Mouse (Mus musculus) frontal cortex, adult (tissue): ENCODE measurements around the gene Rbm47.
"Not testable (repeated sequence)": the region's sequence is repeated elsewhere in the genome, so short reads cannot be mapped to it uniquely, and the experiment has no call there.

ENCODE experiments used
- ATAC-seq: cut with Nextera tagmentation; 2 replicates; pipeline ENCODE4 v1.9.2; 2017; ENCODE audit warnings: mild to moderate bottlenecking, moderate library complexity, mixed read lengths; ENCODE audit not compliant: low TSS enrichment

Rbm47 gene

GRCm38 (mm10) chr5:66173018-66173417, at the start of gene Rbm47:
Rbm47 (minus strand) TSS chr5:66173118.
- ATAC-seq, result no peak

GRCm38 (mm10) chr5:66220620-66221019, 47.7 kb upstream of the Rbm47 start:
- no peak for ATAC-seq

- ATAC-seq, result no peak
Observed at GRCm38 (mm10) chr5:66219692-66220091, 46.8 kb upstream of the Rbm47 start.

GRCm38 (mm10) chr5:66215569-66216277, 42.8 kb upstream of the Rbm47 start:
- ATAC-seq, result no peak

GRCm38 (mm10) chr5:66214395-66214935, 41.5 kb upstream of the Rbm47 start:
- ATAC-seq, result no peak

GRCm38 (mm10) chr5:66209532-66210176, 36.7 kb upstream of the Rbm47 start:
- no peak for ATAC-seq

- no peak for ATAC-seq
Observed at GRCm38 (mm10) chr5:66204966-66205365, 32.0 kb upstream of the Rbm47 start.

GRCm38 (mm10) chr5:66203424-66203823, 30.5 kb upstream of the Rbm47 start:
- no peak for ATAC-seq

GRCm38 (mm10) chr5:66200044-66200443, 27.1 kb upstream of the Rbm47 start:
- ATAC-seq, result no peak

GRCm38 (mm10) chr5:66195323-66195722, 22.4 kb upstream of the Rbm47 start:
- no peak for ATAC-seq

GRCm38 (mm10) chr5:66193218-66193846, 20.4 kb upstream of the Rbm47 start:
- no peak for ATAC-seq

GRCm38 (mm10) chr5:66191185-66191503, 18.2 kb upstream of the Rbm47 start:
- no peak for ATAC-seq

- peak; percentile 62; the same call in 1 of the 2 replicates for ATAC-seq
Observed at GRCm38 (mm10) chr5:66190481-66191184, 17.7 kb upstream of the Rbm47 start.

GRCm38 (mm10) chr5:66188591-66188990, 15.7 kb upstream of the Rbm47 start:
- ATAC-seq, result not testable (repeated sequence)

GRCm38 (mm10) chr5:66182156-66182555, 9.2 kb upstream of the Rbm47 start:
- ATAC-seq, result peak; percentile 98

- no peak for ATAC-seq
Observed at GRCm38 (mm10) chr5:66174160-66174837, 1.4 kb upstream of the Rbm47 start.

GRCm38 (mm10) chr5:66170591-66170990, 2.3 kb downstream of the Rbm47 start:
- no peak for ATAC-seq

- ATAC-seq, result peak; percentile 88
Observed at GRCm38 (mm10) chr5:66169099-66169485, 3.8 kb downstream of the Rbm47 start.

- ATAC-seq, result peak; percentile 46
Observed at GRCm38 (mm10) chr5:66168462-66169098, 4.3 kb downstream of the Rbm47 start.

GRCm38 (mm10) chr5:66166931-66167330, 6.0 kb downstream of the Rbm47 start:
- ATAC-seq, result no peak

GRCm38 (mm10) chr5:66166193-66166629, 6.7 kb downstream of the Rbm47 start:
- ATAC-seq, result no peak
